Mouse (Mus musculus) cortical plate, adult 2 months (tissue): ENCODE measurements around the gene Cmas.

Source experiments
- CTCF ChIP-seq: fragments of 200-500 bp; IDR thresholded peaks from 2 replicates; pipeline ENCODE4 v1.5.1; 2011; ENCODE audit warnings: mild to moderate bottlenecking, control low read depth, low read length; ENCODE audit not compliant: insufficient read depth; ENCODE audit errors: extremely low read depth
- POLR2A ChIP-seq: fragments of 200-500 bp; IDR thresholded peaks from 2 replicates; pipeline ENCODE4 v1.6.1; 2011; ENCODE audit warnings: mild to moderate bottlenecking, low read length, control low read depth; ENCODE audit not compliant: insufficient read depth; ENCODE audit errors: extremely low read depth

- no peak for TF ChIP-seq POLR2A
- no peak for TF ChIP-seq CTCF
These were observed 37.0 kb downstream of the Cmas start for GRCm38 (mm10) chr6:142793468-142793867.
